Mouse (Mus musculus) retina, embryonic 14.5 days (tissue): ENCODE measurements around the gene Ptgds.

Experiments used
- DNase-seq: peaks from one replicate; pipeline ENCODE4 v3.0.0-alpha.2; 2015; ENCODE audit warnings: low spot score

Gene Ptgds

DNA sequence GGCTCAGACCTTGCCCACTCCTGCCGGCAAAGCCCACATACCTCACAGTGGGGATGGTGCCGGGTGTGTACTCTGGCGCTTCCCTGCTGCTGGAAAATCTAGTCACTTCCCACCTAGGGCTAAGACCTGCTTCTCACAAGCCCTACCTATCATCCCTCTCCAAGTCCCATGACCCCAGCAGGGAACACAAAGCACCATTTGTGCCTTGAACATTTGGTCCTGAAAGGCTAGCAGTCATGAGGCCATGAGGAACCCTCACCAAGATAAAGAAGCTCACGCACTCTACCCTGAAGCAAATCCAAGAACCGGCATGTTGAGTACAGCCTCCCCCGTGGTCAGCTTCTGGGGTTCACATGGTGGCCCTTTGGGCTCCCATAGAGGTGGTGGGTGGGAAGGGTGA lies at the start of gene Ptgds:
TSS of gene Ptgds (minus strand) at position 78 of the 400 bp plus-strand sequence.
- DNase-seq = no peak

GRCm38 (mm10) chr2:25509912-25510311 lies 40.1 kb upstream of the Ptgds start:
- peak; percentile 34 for DNase-seq

- DNase-seq = peak; percentile 49
These were observed 37.1 kb upstream of the Ptgds start for GRCm38 (mm10) chr2:25506964-25507363.

DNA sequence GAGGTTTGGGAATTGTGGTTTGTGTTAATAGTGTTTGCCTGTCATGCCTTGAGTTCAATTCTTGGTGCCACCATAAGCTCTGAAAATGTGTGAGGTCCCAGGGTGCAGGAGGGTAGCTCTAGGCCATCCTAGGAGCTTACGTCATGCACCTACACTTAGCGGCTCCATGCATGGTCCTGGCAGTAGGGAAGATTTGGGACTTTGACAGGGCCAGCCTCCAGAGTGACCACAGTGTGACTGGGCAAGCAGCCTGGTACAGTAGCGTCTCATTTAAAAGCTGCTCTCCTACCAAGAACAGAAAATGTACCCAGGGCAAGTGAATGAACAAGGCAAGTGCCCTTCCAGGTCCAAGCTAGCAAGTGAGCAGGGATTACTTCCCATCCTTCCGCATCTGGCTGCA lies 36.0 kb upstream of the Ptgds start:
- DNase-seq = no peak

DNA sequence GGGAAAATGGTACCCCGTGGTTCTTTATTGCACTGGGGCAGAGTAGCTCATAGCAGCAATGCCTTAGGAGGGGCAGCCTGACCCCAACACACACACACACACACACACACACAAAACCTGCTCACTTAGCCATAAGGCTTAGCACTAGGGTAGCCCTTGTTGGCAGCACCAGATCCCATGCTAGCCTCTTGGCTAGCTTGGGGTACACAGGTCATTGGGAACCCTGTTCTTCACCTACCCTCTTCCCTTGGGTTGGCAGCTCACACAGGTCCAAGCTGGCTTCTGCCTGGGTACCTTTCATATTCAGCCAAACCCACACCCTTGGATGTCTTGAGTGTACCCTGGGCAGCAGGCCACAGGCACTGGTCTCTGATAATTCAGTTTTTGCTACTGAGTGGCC lies 35.2 kb upstream of the Ptgds start:
- DNase-seq = no peak

DNA sequence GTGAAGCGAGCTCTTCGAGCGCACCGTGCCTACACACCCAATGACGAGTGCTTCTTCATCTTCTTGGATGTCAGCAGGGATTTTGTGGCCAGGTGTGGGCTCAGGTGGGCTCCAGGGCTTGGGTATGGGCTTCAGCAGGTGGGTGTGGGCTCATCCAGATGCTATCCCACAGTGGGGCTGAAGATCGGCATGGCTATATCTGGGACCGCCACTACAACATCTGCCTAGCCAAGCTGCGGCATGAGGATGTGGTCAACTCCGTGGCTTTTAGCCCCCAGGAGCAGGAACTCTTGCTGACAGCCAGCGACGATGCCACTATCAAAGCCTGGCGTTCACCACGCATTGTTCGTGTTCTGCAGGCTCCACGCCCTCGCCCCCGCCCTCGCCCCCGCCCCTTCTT lies 34.7 kb upstream of the Ptgds start:
- DNase-seq = no peak

- DNase-seq = no peak
These were observed 32.9 kb upstream of the Ptgds start for GRCm38 (mm10) chr2:25502726-25503125.

- peak; percentile 13 for DNase-seq
These were observed 32.0 kb upstream of the Ptgds start, which contains the start of gene C8g for GRCm38 (mm10) chr2:25501593-25502486. Gene C8g, minus strand, starts transcription at chr2:25501719.

GRCm38 (mm10) chr2:25500576-25501405 lies 30.9 kb upstream of the Ptgds start, which contains the start of gene Fbxw5:
Gene Fbxw5, plus strand, starts transcription at chr2:25500750.
- DNase-seq = peak; percentile 96

DNA sequence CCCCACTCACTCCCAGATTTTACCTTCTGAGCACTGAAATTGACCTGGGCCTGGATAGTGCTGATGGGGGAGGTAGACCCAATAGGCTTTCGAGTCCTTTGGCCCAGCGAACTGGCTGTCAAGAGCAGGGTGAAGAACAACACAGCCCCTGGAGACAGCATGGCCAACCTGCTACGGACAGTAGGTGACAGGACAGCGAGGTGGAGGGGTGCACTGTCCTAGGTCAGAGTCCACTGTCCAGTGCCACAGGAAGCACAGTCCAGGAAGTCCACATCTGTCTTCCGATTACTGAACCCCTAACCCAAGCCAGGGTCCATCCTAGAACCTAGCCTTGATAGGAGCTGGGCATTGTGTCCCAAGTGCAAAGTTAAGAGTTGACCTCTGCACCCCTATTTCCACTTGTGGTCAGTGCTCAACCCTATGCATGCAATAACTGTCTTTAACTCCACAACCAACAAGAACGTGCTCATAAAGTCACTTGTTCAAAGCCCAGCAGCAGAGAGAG lies 30.3 kb upstream of the Ptgds start:
- DNase-seq = no peak

DNA sequence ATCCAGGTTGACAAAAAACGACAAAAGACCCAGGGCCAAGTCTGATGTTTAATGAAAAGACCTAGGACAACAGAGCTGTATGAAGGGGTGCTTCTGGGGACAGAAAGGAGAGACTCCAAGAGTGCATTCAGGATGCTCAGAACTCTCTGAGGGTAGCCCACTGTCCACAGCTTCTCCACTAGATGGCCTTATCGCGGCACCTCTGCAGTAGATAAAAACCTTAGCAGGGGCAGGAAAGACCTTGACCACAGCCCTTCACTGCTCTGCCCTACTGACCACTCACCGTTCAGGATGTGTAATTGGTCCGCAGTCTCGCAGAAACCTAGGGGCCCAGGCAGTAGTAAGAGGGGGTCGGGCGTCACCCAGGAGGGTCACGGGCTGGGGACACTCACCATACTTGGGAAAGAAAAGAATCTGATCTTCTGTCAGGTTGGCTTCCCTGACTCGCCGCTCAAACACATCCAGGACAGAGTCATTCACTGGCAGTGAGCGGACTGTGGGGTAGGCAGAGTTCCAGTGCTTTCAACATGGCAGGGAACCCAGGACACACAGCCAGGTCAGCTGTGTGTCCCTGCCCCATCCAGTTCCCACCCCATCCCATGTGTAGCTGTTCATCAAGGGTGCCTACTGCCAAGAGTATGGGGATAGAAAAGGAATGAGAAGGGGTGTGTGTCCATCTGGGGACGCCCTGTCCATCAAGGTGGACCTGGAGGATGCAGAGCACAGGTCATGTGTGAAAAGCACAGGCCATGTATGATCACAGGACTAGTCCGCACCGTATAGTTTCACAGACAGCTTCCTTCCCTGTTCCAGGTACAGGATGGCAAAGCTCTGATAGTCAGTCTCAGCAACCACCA lies 29.0 kb upstream of the Ptgds start:
- no peak for DNase-seq

GRCm38 (mm10) chr2:25497846-25498575 lies 28.2 kb upstream of the Ptgds start:
- DNase-seq = no peak

DNA sequence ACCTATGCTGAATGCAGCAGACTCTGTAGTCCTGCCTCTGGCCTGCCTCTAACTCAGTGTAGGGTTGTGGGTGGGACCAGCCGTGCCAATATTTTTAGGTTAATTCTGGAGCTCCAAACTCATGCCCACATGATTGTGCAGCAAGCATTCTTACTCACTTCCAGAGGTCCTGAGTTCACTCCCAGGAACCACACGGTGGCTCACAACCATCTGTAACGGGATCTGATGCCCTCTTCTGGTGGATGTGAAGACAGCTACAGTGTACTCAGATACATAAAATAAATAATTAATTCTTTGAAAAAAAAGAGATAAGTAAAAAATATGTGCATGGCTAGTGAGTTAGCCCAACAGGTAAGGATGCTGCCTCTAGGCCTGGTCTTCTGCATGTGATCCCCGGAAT lies 26.6 kb upstream of the Ptgds start:
- peak; percentile 66 for DNase-seq

- no peak for DNase-seq
These were observed 23.7 kb upstream of the Ptgds start, which contains the start of gene Lcn12 for GRCm38 (mm10) chr2:25493476-25493961. Gene Lcn12, minus strand, starts transcription at chr2:25493911.

DNA sequence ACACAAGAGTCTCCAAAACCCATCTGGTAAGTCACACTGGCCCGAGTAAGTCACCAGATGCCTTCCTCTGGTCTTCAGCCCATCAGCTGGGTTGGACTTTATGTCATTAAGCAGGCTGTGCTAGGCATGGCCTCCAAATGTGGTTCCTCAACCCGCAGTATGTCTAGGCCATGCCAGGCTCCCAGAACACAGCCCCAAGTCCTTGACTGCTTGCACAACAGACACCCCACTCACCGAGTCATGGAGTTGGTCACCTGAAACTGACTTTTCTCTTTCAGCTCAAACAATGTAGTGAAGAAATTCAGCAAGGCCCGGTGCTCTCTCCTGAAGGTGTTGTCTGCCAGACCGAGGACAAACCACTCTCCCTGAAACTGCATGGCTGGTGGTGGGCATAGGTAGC lies 23.1 kb upstream of the Ptgds start:
- DNase-seq = no peak

DNA sequence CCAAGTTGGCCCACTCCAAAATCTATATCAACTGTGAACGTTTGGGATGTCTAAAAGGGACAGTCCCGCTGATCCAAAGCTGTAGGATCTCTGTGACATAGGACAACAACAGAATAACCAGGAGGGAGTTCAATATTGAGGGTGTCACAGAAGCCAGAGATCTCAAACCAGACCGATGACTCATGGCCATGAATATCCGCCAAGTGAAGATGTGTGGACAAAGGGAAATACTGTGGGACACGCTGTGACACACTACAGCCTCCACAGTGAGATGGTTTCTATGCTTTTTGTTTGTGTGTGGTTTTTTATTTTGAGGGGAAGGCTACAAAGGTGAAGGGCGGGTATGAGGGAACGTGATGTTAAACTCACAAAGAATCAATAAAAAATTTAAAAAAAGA lies 18.8 kb upstream of the Ptgds start:
- DNase-seq = no peak

GRCm38 (mm10) chr2:25487965-25488670 lies 18.3 kb upstream of the Ptgds start:
- DNase-seq = no peak

GRCm38 (mm10) chr2:25484901-25485647 lies 15.2 kb upstream of the Ptgds start:
- no peak for DNase-seq

DNA sequence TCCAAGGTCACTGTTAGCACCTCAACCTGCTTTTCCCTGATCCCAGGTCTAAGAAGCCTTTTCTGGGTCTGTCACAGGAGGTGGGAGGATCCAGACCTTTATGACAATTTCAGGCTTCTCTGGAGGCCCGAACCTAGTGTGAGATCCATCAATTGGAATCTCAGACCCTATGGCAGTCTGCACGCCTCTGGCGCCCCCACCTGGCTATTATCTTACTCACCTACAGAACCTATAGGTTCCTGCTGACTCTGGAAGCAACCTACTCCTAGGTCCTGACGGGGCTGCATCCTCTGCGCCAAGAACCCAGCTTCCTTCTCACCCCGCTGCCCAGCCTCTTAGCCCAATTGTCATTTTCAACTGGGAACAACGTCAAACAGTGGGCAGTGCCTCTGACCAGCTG lies 13.1 kb upstream of the Ptgds start:
- DNase-seq = peak; percentile 74
